Mouse (Mus musculus): ENCODE measurements at regions not wholly inside any gene's neighbourhood (a gene's known extent, or its start where the extent isn't known, plus 50 kb on each side); places are given as distances from the start of the nearest gene placed in this dataset.
A peak's percentile ranks its signal among the peaks of the same experiment; 100 is the strongest.
"Not testable (repeated sequence)": the region's sequence is repeated elsewhere in the genome, so short reads cannot be mapped to it uniquely, and the experiment has no call there.

GRCm38 (mm10) chr17:16571403-16571802 lies 492.5 kb upstream of the Zfp960 start:
- DNase-seq (ENCODE audit: extremely low read depth, low read depth, low spot score), result no peak

DNA sequence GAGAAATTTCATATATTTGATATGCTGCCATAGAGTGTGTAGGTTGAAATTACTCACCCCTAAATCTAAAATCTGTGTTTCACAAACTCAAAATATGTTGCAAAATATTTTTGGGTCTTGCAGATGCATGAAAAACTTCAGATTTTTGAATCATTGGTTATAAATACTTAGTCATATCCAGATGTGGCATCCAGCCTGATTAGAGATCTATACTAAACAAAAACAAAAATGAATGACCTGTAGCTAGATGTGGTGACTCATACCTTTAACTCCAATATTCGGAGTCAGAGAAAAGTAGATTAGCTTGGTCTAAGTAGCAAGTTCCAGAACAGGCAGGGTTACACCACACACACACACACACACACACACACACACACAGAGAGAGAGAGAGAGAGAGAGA lies 475.1 kb upstream of the Zfp960 start:
- DNase-seq (ENCODE audit: extremely low read depth, low read depth, low spot score), result no peak

DNA sequence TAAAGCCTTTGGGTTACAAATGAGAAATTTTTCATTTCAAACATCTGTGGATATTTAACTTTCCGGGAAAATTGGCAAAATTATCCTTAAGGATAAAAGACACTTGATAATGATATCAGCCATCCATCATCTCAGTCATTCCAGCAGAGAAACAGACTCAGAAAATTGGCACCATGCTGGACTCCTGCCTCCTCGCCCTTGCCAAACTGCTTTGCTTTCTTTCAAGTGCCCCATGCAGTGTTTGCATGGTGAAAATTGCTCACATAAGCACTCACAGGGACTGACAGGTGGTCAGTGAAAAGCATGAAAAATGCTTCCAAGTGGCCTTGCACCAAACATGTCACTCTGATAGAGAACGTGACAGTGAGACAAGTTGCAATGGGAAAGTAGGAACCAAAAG lies 464.2 kb upstream of the Zfp960 start:
- DNase-seq (ENCODE audit: extremely low read depth, low read depth, low spot score), result no peak

DNA sequence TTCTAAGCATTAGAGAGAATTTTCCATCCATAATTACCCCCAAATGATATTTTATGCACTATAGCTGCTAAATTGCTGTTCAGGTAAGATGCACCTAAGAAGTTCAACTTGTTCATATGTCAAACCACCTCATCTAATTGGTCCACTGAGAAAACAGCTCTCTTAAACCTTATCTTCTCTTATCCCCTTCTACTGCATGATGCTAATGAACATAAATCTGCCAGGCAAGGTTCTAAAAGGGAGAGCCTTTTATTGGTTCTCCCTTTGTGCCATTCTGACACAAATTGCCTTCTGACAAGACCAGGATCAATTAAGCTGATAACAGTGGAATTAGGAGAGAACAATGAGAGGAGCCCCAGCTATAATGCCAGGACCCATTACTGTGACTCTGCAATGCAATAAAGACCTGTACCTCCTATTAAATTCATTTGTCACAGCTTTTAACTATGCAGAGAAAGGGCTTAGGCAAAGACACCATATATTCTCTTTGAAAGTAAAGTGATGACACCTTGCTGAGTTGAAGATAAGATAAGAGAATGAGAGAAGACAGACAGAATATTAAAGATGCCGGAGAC lies 451.4 kb upstream of the Zfp960 start:
- DNase-seq (ENCODE audit: extremely low read depth, low read depth, low spot score), result no peak

GRCm38 (mm10) chr17:16621931-16622556 lies 441.9 kb upstream of the Zfp960 start:
- peak; percentile 4 for DNase-seq (ENCODE audit: extremely low read depth, low read depth, low spot score)

DNA sequence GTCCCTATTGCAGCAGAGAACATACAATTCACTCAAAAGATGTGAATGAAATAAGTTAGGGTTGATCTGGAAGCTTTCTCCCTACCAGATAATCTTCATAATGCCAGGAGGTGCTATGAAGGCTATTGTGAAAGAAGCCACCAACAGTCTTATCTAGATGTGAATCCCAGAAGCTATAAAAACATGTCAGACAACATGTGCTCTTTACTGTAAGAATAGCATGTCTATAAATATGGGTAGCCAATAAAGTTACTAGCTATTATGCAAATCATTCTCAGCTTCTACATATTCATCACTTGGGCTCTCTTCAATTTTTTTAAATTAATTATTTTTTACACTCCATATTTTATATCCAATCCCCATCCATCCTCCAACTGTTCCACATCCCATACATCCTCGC lies 434.1 kb upstream of the Zfp960 start:
- DNase-seq (ENCODE audit: extremely low read depth, low read depth, low spot score), result no peak

DNA sequence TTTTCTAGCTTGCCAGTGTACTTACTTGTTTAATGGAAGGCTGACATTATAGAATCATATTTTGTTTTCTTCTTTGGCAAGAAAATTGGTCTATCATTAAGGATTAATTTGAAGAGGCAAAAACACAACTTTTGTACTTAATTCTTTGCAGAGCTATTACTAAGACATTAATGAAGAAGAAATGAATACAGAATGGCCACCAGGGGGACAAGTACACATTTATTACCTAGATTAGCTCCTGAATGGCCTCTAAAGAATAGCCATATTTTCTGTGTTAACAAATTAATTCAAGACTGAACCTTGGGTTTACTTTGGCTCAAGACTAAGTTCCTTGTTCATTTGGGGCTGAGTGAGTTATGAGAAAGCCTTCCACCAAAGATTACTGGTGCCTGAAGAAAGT lies 430.5 kb upstream of the Zfp960 start:
- no peak for DNase-seq (ENCODE audit: extremely low read depth, low read depth, low spot score)

DNA sequence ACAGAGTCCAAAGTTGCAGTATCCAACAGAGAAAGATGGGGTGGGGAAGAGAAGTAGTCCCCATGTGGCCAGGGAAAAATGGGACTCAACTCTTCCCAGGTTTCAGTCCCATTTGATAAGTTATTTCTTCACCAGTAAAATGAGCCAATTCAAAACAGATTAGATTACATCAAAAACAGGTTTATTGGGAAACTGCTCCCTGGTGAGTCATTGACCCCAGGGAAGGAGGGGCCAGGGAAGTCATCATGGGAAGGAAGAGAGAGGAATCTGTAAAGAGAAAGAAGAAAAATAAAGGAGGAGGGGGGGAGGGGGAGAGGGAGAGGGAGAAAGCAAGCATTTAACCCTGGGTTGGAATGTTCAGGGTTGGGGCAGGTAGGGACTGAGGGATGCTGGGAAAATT lies 426.4 kb upstream of the Zfp960 start:
- DNase-seq (ENCODE audit: extremely low read depth, low read depth, low spot score), result no peak

GRCm38 (mm10) chr17:16647942-16648341 lies 416.0 kb upstream of the Zfp960 start:
- no peak for DNase-seq (ENCODE audit: extremely low read depth, low read depth, low spot score)

GRCm38 (mm10) chr17:16665253-16665652 lies 398.7 kb upstream of the Zfp960 start:
- DNase-seq (ENCODE audit: extremely low read depth, low read depth, low spot score), result no peak

- no peak for DNase-seq (ENCODE audit: extremely low read depth, low read depth, low spot score)
Measured at GRCm38 (mm10) chr17:16667606-16668005, 396.3 kb upstream of the Zfp960 start.

GRCm38 (mm10) chr17:16704199-16704598 lies 359.7 kb upstream of the Zfp960 start:
- no peak for DNase-seq (ENCODE audit: extremely low read depth, low read depth, low spot score)

GRCm38 (mm10) chr17:16705890-16706289 lies 358.0 kb upstream of the Zfp960 start:
- no peak for DNase-seq (ENCODE audit: extremely low read depth, low read depth, low spot score)

- no peak for DNase-seq (ENCODE audit: extremely low read depth, low read depth, low spot score)
Measured at GRCm38 (mm10) chr17:16726904-16727303, 337.0 kb upstream of the Zfp960 start.

- DNase-seq (ENCODE audit: extremely low read depth, low read depth, low spot score), result no peak
Measured at GRCm38 (mm10) chr17:16753090-16753489, 310.8 kb upstream of the Zfp960 start.

DNA sequence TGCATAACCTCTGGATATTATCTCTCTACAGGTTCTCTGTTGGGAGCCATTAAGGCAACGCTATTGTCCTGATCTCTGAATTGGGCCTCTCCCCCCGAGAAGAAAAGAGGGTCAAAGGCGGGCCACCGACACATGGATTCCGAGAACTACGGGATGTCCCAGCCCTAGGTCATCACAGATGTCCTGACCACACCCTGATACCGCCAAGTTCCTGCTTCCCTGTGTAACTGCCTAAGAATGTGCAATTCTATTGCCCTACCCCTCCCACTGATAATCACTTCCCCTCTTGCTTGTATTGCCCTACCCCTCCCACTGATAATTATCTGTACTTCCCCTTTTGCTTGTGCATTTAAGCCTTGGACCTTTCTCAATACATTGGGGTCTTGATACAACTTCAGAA lies 293.3 kb upstream of the Zfp960 start:
- not testable (repeated sequence) for DNase-seq (ENCODE audit: extremely low read depth, low read depth, low spot score)

DNA sequence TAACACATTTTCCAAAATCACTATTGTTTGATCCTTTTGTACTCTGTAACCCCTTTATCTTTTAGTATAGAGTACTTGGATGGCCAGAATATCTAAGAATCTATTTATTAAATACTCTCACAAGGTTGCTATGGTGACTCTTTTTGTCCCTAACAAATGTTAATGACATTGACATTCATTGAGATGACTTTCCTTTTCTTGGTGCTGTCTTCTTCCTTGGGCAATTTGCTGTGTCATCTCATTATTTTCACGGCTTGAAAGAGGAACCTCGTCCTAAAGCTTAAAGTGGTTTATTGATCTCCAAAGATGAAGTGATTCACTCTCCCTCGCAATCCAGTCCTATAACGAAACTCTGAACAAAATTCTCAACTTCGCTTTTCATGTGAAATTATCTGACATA lies 265.6 kb upstream of the Zfp960 start:
- DNase-seq (ENCODE audit: extremely low read depth, low read depth, low spot score), result no peak

DNA sequence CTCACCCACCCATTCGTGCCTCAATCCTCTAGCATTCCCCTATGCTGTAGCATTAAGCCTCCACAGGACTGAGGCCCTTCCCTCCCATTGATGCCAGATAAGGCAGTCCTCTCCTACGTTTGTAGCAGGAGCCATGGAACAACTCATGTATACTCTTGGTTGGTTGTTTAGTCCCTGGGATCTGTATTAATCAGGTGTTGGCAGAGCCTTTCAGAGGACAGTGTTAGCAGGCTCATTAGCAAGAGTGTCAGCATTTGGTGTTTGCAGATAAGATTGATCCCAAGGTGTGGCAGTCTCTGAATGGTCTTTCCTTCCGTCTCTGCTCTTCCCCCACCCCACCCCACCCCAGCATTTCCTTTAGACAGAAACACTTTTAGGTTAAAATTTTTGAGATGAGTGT lies 258.9 kb upstream of the Zfp960 start:
- no peak for DNase-seq (ENCODE audit: extremely low read depth, low read depth, low spot score)

DNA sequence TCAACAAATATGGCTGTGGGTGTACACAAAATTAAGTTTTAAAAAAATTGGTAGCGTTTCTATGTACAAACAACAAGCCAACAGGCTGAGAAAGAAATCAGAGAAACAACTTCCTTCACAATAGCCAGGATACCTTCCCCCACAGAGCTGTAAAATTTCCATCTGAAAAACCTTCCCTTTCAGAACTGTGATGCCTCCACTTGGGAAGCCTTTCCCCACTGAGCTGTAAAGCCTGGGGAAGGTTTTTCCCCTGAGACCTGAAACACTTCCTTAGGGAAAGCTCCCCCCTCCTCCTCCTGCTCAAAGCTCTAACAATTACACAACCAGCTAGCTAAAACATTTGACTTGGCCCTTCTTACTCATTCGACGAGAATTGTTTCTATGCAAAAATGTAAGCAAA lies 245.5 kb upstream of the Zfp960 start:
- DNase-seq (ENCODE audit: extremely low read depth, low read depth, low spot score), result no peak

DNA sequence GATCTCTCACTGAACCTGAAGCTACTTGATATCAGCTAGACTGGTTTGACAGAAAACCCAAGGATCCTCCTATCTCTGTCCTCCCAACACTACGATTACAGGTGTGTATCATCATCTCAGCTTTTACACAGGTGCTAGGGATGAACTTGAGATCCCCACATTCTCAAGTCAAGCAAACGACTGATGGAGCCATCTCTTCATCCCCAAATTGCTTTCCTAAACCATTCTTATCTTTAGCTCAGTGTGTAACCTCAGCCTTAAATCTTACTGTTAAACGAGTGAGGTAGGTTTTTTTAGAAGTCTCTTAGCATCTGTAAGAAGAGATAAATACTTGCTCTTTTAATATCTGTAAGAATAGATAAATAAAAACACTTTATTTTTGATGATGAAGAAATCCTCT lies 242.2 kb upstream of the Zfp960 start:
- no peak for DNase-seq (ENCODE audit: extremely low read depth, low read depth, low spot score)

DNA sequence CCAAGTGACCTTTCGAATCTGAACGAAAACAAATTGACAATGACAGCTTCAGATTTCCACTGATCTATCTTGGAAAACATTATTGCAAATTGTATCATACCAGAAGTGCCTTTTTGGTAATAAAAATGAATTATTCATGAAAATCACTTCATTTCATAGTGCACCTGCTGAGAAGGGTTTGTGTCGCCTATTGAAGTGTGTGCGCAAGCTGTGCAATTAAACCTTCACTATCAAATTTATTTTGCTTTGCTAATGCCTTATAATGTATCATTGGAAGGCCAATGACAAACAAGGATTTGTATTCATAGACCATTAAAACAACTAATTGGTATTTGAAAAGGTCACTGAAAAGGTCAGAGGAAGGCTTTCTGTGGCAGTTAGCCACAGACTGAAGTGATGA lies 224.8 kb upstream of the Zfp960 start:
- DNase-seq (ENCODE audit: extremely low read depth, low read depth, low spot score), result no peak

DNA sequence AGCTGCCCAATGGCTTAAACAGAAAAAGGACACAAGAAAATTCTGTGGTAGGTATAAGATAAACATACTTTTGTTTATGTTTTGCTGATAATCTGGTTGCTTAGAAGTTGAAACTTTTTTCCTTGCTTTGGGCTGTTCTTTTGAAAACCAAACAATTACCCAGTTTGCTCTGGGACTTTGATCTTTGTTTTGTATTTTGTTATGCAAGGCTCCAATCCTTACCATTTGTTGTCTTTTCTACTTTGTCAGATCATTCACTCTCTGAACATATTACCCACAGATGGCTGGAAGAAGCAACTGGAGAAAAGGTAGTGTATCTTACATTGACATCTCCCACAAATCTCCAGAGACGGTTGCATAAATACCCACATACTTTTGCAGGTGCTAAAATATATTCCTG lies 203.1 kb upstream of the Zfp960 start:
- DNase-seq (ENCODE audit: extremely low read depth, low read depth, low spot score), result no peak

DNA sequence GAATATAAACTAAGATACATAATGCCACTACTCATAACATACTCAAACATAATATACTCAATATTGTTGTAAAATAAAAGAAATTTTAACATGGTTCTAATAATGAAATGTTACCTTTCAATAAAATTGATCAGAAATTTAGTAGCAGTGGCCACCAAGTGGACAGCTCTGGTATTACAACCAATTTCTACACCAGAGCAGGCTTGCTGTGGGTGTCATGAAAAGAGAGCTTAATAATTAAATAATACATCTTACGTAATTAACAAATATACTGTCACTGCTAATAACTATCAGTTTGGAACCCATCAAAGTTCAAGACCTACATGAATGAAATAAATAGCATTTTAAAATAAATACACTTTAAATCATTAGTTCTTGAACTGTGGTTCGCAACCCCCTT lies 163.1 kb upstream of the Zfp960 start:
- DNase-seq (ENCODE audit: extremely low read depth, low read depth, low spot score), result no peak
